Mouse (Mus musculus): ENCODE measurements around the gene Rslcan18.

DNA sequence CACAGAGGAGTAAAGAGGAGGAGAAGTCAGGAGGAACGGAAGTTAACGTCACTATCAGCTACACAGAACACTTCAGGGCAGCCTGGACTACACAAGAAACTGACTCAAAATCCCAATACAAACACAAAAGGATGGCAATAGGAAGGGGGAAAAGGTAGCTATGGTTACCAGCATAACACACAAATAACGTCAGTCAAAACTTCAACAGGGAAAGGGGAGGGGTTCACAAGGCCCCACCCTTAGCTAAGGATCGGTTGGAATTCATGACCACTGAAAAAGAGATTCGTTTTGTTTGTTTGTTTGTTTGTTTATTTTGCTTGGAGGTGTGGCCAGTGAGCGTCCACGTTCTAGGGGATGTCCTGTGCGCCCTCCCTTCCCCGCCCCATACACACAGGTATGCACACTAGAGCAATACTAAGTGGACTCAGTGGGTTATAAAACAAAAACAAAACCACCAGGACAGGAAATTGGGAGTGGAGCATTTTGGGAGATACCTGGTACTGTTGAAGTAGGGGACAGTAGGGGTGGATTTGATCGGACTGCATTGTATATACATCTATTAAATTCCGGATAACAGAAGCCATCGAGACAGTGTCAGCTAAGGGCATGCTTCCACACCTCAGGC is 55.8 kb downstream of the Rslcan18 start:
- no peak for TF ChIP-seq CTCF (IDR thresholded peaks at IDR 0.05; ENCODE audit: extremely low read depth, insufficient read depth, low read length)
- TF ChIP-seq POLR2A (IDR thresholded peaks at IDR 0.05; ENCODE audit: extremely low read depth, insufficient read depth, low read length): no peak
